Mouse (Mus musculus) cerebral cortex, adult 2 months (tissue): ENCODE results near the gene Prrt2.

ENCODE experiments used
- WGBS: fragments of 180-500 bp; shearing (Covaris S2); methylation state at CpG from one replicate; pipeline ENCODE4 v1.1.7; 2018; 5-methylcytosine and 5-hydroxymethylcytosine counted together

Gene Prrt2

GRCm38 (mm10) chr7:127020031-127020430 lies 980 bp downstream of the Prrt2 start:
- WGBS, result 33% methylated on average over 3 of the region's 3 CpGs

DNA sequence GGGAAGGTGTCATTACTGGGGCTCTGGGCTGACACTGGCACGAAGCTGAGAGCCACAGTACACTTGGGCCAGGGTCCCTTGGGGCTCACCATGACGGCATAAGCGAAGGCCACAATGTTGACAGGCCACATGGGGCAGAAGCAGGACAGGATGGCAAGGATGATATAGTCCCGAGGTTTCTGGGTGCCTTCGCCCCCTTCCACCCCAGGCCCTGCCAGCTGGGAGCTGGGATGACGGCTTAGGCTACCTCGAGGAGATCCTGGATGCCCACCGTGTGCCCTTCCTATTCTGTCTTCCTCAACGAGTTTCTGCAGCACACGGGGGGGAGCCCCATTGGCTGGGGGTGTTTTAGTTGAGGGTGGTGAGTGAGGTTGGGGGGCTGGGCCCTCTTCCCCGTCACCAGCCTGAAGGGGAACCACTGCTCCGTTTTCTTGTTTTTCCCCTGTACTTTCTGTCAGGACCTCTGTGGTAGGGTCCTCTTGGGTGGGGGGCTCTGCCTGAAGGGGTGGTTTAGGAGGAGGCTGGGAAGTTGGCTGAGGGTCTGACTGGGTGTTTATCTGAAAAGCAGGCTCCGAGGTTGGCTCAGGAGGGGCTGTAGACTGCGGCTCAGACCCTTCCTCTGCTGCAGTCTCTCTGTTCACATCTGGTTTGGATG lies 1.6 kb downstream of the Prrt2 start:
- WGBS, result 36% methylated on average over 14 of the region's 14 CpGs

GRCm38 (mm10) chr7:127018416-127019305 lies 2.4 kb downstream of the Prrt2 start:
- 65% methylated on average over 15 of the region's 15 CpGs for WGBS

GRCm38 (mm10) chr7:127017950-127018345 lies 3.1 kb downstream of the Prrt2 start:
- WGBS, result 33% methylated on average over 6 of the region's 6 CpGs

DNA sequence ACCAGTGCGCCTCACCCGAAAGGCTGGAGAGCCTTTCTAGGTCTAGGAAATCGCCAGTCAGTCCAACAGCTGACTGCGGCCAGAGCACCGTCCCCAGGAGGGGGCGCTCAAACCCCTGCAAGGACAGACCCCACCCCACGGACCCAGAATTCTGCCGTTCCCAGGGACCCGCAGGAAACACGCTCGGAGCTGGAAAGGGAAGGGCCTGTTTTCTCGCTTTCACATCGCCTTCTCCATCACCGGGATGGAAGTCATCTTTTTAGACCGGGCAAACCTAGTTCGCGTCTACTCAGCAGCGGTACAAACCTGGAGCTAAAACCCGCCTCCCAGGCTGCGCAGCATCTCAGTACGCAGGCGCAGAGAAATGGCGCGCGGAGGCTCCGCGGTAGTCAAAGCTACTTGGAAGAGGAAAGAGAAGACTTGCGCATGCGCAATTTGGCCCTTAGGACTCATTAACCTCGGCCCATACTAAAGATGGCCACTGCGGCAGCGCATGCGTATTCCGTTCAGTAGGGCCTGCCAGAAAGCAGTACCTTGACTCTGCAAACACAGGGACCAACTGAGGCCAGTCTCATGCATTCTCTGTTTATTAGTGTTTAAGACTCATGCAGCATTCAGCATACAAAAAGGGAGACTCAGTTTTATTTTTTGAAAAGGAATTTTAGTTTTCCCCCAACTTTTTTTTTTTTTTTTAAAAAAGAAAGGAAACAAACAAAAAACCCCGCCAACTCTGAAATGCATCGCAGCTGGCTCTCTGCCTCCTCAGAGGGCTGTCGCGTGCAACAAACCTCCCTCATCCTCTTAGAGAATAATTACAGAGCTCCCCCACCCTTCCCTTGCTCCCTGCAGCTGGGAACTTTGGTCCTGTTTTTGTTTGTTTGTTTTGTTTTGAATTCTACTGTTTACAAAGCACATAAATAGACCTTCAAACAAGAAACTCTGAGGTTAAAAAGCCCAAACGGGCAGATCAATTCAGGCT lies 3.8 kb downstream of the Prrt2 start, which contains the start of gene Pagr1a:
Pagr1a (minus strand) TSS at position 382 of the 979 bp plus-strand sequence.
- under 1% methylated on average over 39 of the region's 39 CpGs for WGBS

DNA sequence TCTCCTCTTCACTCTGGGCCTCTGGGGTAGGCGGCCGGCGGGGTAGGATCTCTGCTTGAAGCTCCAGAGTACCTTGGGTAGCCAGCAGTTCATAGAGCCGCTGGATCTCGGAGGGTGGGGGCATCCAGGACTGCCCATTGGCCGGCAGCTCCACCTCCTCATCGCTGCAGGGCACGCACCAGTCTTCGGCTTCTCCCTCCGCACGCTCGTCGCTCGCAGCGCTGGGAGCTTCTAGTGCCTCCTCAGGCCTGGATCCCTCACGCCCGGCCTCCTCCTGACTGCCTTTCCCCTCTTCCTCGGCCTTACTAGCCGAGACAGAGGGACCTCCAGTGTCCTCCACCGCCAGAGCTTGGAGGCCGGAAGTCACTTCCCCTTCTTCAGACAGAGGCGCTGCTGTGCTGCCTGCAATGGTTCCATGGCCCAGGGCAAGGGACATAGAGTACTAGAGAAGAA lies 4.5 kb downstream of the Prrt2 start:
- WGBS, result 2% methylated on average over 22 of the region's 22 CpGs

GRCm38 (mm10) chr7:127016481-127016485 lies 4.7 kb downstream of the Prrt2 start, which contains the start of gene Pagr1b:
TSS of gene Pagr1b (minus strand) at chr7:127016484.

DNA sequence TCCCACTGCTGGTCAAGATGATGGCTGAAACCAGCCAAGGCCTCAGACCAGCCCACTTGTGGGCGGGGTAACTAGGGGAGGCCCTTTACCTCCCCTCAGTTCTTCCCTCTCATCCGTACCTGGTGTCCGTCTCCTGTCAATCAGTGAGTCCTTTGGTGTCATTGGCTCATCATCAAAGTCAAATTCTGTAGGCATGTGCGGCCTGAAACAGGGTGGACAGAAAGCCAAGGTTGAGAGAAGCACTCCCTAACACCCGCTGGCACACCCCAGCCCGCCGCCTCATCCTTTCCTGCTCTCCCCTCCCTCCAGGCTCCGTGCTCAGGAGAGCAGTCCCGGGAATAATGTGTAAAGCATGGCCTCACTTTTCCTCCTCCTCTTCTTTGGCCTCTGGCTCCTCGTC lies 4.9 kb downstream of the Prrt2 start:
- WGBS, result 3% methylated on average over 10 of the region's 10 CpGs

- 87% methylated on average over 12 of the region's 12 CpGs for WGBS
Observed at GRCm38 (mm10) chr7:127014993-127015392, 6.0 kb downstream of the Prrt2 start.

- WGBS, result 49% methylated on average over 11 of the region's 11 CpGs
Observed at GRCm38 (mm10) chr7:127014320-127014719, 6.7 kb downstream of the Prrt2 start, which contains the start of gene Mvp. TSS of gene Mvp (minus strand) at chr7:127014621.

- WGBS, result 87% methylated on average over 6 of the region's 6 CpGs
Observed at GRCm38 (mm10) chr7:127013385-127013784, 7.6 kb downstream of the Prrt2 start.

GRCm38 (mm10) chr7:127012845-127013244 lies 8.2 kb downstream of the Prrt2 start:
- 93% methylated on average over 10 of the region's 10 CpGs for WGBS

DNA sequence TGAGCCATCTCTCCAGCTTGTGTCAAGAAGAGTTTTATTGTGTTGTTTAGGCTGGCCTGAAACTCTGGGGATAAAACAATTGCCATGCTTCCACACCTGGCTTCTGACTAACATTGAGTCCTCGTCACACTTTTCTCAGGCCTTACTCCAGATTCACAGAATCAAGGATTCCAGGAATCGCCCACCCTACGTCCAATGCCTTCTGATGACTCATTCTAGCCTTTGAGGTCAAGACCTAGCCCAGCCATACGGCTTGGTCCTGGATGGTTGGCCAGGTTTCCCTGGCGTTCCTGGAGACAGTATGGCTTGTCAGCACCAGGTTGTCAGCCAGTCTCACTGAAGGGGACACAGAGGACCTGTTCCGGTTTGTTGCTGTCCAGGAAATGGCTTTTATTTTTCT lies 8.6 kb downstream of the Prrt2 start:
- WGBS, result 79% methylated on average over 6 of the region's 6 CpGs

DNA sequence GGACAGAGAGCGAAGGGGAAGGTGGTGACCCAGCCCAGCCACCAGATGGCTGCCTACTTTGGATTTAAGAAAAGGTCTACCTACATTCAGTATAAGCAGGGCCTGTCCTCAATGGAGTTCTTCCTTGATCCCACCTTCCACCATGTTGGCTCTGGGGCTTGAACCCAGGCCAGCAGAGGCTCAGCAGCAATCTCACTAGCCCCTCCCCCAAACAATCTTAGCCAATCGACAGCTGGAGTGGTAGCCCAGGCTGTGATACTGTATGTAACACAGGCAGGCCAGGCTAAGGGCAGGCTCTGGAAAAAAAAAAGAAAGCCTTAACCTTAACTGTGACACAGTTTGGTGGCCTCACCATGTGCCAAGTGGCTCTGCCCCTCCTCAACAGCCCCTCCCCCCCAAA lies 9.3 kb downstream of the Prrt2 start:
- 67% methylated on average over 2 of the region's 2 CpGs for WGBS

GRCm38 (mm10) chr7:127011051-127011450 lies 10.0 kb downstream of the Prrt2 start:
- 93% methylated on average over 2 of the region's 2 CpGs for WGBS

DNA sequence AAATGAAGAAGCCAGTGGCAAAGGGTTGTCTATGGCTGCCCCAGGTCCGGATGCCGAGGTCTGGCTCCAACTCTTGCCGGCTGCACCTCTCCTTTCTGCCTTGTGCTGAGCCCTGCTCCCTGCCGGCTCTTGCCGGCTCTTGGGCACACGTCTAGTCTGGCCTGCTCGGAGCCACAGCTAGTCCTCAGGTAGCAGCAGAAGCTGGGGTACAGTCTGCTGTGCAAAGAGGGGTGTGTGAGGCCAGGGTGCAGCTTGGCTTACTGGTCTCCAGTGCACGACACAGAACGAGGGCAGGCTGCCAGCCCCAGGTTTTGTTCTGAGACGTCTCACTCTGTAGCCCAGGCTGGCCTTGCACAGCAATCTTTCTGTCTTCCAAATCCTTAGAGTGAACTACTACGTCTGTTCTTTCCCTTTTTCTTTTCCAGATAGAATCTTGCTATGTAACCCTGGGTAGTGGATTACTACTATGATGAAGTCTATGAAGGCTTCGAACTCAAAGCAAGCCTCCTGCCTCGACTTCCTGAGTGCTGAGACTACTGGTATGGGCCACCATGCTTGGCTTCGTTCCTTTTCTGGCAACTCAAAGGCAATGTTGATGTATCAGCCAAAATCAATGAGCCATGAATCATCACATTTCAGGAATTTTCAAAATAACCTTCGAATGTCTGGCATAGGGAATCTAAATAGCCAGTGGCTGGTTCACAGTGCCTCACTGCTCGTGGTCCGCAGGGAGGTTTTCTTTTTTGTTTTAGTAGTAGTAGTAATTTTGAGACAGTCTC lies 11.5 kb downstream of the Prrt2 start:
- 62% methylated on average over 17 of the region's 17 CpGs for WGBS

GRCm38 (mm10) chr7:127008239-127009019 lies 12.6 kb downstream of the Prrt2 start:
- 35% methylated on average over 9 of the region's 9 CpGs for WGBS

DNA sequence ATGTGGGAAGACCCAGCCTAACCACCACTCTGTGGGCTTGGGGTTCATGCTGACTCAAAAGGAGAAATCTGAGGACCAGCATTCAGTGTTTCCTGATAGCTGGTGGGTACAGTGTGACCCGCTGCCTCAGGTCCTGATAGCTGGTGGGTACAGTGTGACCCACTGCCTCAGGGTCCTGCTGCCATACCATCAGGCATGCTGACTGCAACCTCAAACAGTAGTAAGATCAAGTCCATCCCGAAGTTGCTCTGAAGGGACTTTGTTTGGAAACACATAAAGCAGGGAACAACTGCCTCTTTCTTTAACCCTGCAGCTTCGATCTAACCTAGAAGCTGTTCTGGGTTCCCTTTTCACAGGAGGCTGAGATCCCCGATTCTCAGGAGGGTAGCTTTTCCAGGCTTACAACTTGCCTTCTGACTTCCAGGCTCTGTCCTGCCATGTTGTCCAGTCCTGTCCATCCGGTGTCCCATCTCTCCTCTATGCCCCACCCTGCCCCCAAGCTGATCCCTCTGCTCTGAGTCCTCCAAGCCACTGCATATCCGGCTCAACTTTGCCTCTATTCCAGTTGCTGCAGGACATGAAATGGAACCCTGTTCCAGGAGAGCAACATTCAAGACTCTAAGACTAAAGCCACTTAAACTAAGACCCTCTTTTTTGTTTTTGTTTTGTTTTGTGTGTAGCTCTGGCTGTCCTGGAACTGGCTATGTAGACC lies 13.5 kb downstream of the Prrt2 start:
- WGBS, result 78% methylated on average over 6 of the region's 6 CpGs

GRCm38 (mm10) chr7:127004122-127004875 lies 16.7 kb downstream of the Prrt2 start:
- 70% methylated on average over 4 of the region's 4 CpGs for WGBS
